In the genomic region with DNA sequence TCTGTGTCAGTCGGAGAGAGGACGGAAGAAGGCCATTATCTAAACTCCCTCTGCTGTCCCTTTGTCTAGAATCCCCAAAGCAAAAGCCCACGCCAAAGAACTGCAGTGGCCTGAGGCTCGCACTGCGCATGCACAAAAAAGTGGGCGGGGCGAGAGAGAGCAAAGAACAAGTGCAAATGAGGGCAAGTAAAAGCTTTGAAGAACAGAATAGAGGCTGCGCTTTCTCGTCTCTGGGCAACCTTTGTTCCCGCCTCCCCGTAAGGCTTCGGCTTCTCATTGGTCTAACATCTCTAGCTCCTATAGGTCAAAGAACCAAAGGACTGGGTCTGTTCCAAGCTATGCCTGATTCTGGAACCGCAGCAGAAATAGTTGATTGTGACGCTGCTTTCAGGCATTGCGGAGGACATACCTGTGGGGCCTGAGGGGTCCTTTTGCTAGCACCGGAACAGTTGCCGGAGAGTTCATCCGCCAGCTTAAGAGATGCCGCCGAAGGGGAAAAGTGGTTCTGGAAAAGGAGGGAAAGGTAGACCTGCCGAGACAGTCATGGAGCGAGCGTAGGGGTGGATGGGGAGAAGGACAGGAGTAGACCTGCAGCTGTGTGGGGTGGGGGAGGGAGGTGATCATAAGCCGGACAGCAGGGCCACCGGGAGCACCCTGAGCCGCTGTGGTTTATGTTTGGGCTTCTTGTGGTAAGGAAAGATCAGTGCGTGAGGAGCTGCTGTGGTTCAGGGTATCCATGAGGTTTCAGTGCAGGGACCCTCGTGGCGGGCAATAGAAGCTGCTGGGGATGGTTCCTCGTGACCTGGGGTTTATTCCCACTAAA, we compare ENCODE assay signal across 8 mouse cellular contexts. TPM values are rescaled to one million over a fixed set of nuclear protein-coding genes. Genes with fewer than 3 reads are reported as not detected.
DNase-seq lines count a peak whose midpoint lies in the region; ATAC-seq and TF ChIP-seq lines count a peak whose summit lies in the region.

TSS of gene Pin4 (plus strand) at position 406 of the 823 bp plus-strand sequence.

- no peaks in the 10 kb centered on the region for H3K9me3 ChIP-seq in kidney, embryonic 14.5 days (ENCODE audit: control insufficient read depth, low read length)
- no peaks in the 10 kb centered on the region for H3K9me3 ChIP-seq in limb, embryonic 15.5 days

- 25% methylated on average over 30 of the region's 30 CpGs for WGBS in kidney, embryonic 14.5 days
- WGBS in limb, embryonic 15.5 days, result 17% methylated on average over 30 of the region's 30 CpGs

- H3K27ac ChIP-seq in bone marrow macrophage, adult 2 months (ENCODE audit: insufficient read depth, low read depth, low read length), result peak within 1 kb of the TSS; percentile 42
- H3K27ac ChIP-seq in embryonic fibroblast, embryonic 13.5 days (ENCODE audit: insufficient read depth, low read length), result no peak within 1 kb of the TSS
- H3K27ac ChIP-seq in kidney, embryonic 14.5 days (ENCODE audit: low read depth, low read length), result no peak within 1 kb of the TSS
- H3K27ac ChIP-seq in limb, embryonic 15.5 days, result peak within 1 kb of the TSS; percentile 27; the same call in 1 of the 2 replicates

- H3K4me2 ChIP-seq in kidney, embryonic 14.5 days (replicated peaks; ENCODE audit: low read depth, low read length), result peak within 1 kb of the TSS; percentile 60
- peak within 1 kb of the TSS; percentile 49 for H3K4me2 ChIP-seq in limb, embryonic 15.5 days

- H3K27me3 ChIP-seq in kidney, embryonic 14.5 days (ENCODE audit: control insufficient read depth, insufficient read depth, low read length), result no peaks in the 10 kb centered on the region
- 0 out of 2 replicates have a peak, but pooled peaks cover 9% of the 10 kb centered on the region for H3K27me3 ChIP-seq in limb, embryonic 15.5 days

- no peaks in the 10 kb centered on the region for H3K36me3 ChIP-seq in kidney, embryonic 14.5 days (ENCODE audit: control insufficient read depth, insufficient read depth, low read length)
- peaks cover 5% of the 10 kb centered on the region; the same call in 1 of the 2 replicates for H3K36me3 ChIP-seq in limb, embryonic 15.5 days

- peak; percentile 93 for DNase-seq in A20 (ENCODE audit: low read depth, low spot score)
- peak; percentile 95 to 98 for DNase-seq in heart, adult 9 months (ENCODE audit: low spot score in 2 of 2)
- peak; percentile 77 to 80 for DNase-seq in monocyte, adult 2 months (ENCODE audit: low read depth in 1 of 2, low spot score in 2 of 2)
- peak; percentile 91 to 95 for DNase-seq in spleen, postnatal 36 days (ENCODE audit: low spot score in 2 of 2)

- no peak for TF ChIP-seq CTCF in bone marrow macrophage, adult 2 months (IDR thresholded peaks at IDR 0.05; ENCODE audit: low read depth, low read length)
- no peak for TF ChIP-seq CTCF in embryonic fibroblast, embryonic 13.5 days (IDR thresholded peaks at IDR 0.05; ENCODE audit: borderline replicate concordance, insufficient read depth, low read length)

- peak within 1 kb of the TSS; percentile 81 for H3K4me3 ChIP-seq in bone marrow macrophage, adult 2 months (ENCODE audit: insufficient read depth, low read length)
- H3K4me3 ChIP-seq in embryonic fibroblast, embryonic 13.5 days (ENCODE audit: insufficient read depth, low read length), result peak within 1 kb of the TSS; percentile 96
- H3K4me3 ChIP-seq in kidney, embryonic 14.5 days (ENCODE audit: low read length), result peak within 1 kb of the TSS; percentile 60
- H3K4me3 ChIP-seq in limb, embryonic 15.5 days, result peak within 1 kb of the TSS; percentile 58

- peaks cover 18% of the 10 kb centered on the region for H3K4me1 ChIP-seq in bone marrow macrophage, adult 2 months (ENCODE audit: control insufficient read depth, insufficient read depth, low read length)
- no peaks in the 10 kb centered on the region for H3K4me1 ChIP-seq in embryonic fibroblast, embryonic 13.5 days (ENCODE audit: control insufficient read depth, insufficient read depth, low read length)
- H3K4me1 ChIP-seq in kidney, embryonic 14.5 days (ENCODE audit: control insufficient read depth, insufficient read depth, low read length), result no peaks in the 10 kb centered on the region
- H3K4me1 ChIP-seq in limb, embryonic 15.5 days, result 0 out of 2 replicates have a peak, but pooled peaks cover 2% of the 10 kb centered on the region

- no peak for TF ChIP-seq POLR2A in bone marrow macrophage, adult 2 months (IDR thresholded peaks at IDR 0.05; ENCODE audit: borderline replicate concordance, low read depth, low read length)
- TF ChIP-seq POLR2A in embryonic fibroblast, embryonic 13.5 days (IDR thresholded peaks at IDR 0.05; ENCODE audit: low read depth, low read length), result peak; percentile 62

- peak; percentile 100 for ATAC-seq in kidney, embryonic 14.5 days (ENCODE audit: low FRiP score, low TSS enrichment)
- ATAC-seq in limb, embryonic 15.5 days (ENCODE audit: insufficient number of reproducible peaks, low FRiP score, low TSS enrichment, low read depth), result peak; percentile 98

- H3K9ac ChIP-seq in kidney, embryonic 14.5 days (ENCODE audit: low read depth, low read length), result peak within 1 kb of the TSS; percentile 74
- H3K9ac ChIP-seq in limb, embryonic 15.5 days, result peak within 1 kb of the TSS; percentile 44

RNA-seq across cellular contexts. Expression of gene Pin4, which starts in this region (rescaled TPM):
- 99.9 and 103 TPM in 2 replicates for polyA plus RNA-seq in bone marrow macrophage, adult 2 months (2012; ENCODE audit: insufficient read depth, insufficient read length, missing spikeins)
- 50.4 and 54.2 TPM in 2 replicates for polyA plus RNA-seq in embryonic fibroblast, embryonic 13.5 days (2011; ENCODE audit: insufficient read length, low read depth, missing spikeins)
- polyA plus RNA-seq in kidney, embryonic 14.5 days (2014; fragmentation: Nextera tagmentation; extraction: Ambion mirVana), result 73.2 and 103 TPM in 2 replicates
- polyA plus RNA-seq in limb, embryonic 15.5 days (2015; fragmentation: Nextera tagmentation; extraction: Ambion mirVana), result 49.5 and 59.5 TPM in 2 replicates

Comparison
In these comparisons a context has a peak if more than half of its experiments do, and no peak if none do; other contexts are left out.
1. H3K27ac ChIP-seq: peak in bone marrow macrophage, adult 2 months (single experiment) and limb, embryonic 15.5 days (single experiment); none in embryonic fibroblast, embryonic 13.5 days (single experiment) and kidney, embryonic 14.5 days (single experiment).
2. Peak in every context shown above with its lines, with median percentiles within 50 percentile points of each other: DNase-seq and H3K4me3 ChIP-seq.